Mouse (Mus musculus) heart, embryonic 15.5 days (tissue): ENCODE measurements around the gene Camta1. TPM values are rescaled to one million over a fixed set of nuclear protein-coding genes. Genes with fewer than 3 reads are reported as not detected.

ENCODE experiments used
- ATAC-seq: fragments of 200-750 bp; cut with Nextera tagmentation; replicated peaks from 2 replicates; pipeline ENCODE4 v1.8.0; 2017; ENCODE audit warnings: low read depth, moderate TSS enrichment; ENCODE audit not compliant: insufficient number of reproducible peaks, insufficient read depth, low FRiP score
- H3K27ac ChIP-seq: fragments of 300-500 bp; sonication (generic); 2 replicates; pipeline ENCODE4 v1.5.1; 2015; ENCODE audit warnings: mild to moderate bottlenecking, inconsistent platforms
- H3K27me3 ChIP-seq: fragments of 300-500 bp; sonication (generic); 2 replicates; pipeline ENCODE4 v1.6.1; 2015; ENCODE audit warnings: inconsistent platforms
- H3K36me3 ChIP-seq: fragments of 300-500 bp; sonication (generic); 2 replicates; pipeline ENCODE4 v1.6.1; 2015; ENCODE audit warnings: mild to moderate bottlenecking, inconsistent platforms
- H3K4me1 ChIP-seq: fragments of 300-500 bp; sonication (generic); replicated peaks from 2 replicates; pipeline ENCODE4 v1.6.1; 2015; ENCODE audit warnings: inconsistent platforms
- H3K4me2 ChIP-seq: fragments of 300-500 bp; sonication (generic); 2 replicates; pipeline ENCODE4 v1.6.1; 2015; ENCODE audit warnings: inconsistent platforms, mild to moderate bottlenecking, moderate library complexity
- H3K4me3 ChIP-seq: fragments of 300-500 bp; sonication (generic); 2 replicates; pipeline ENCODE4 v1.5.1; 2015; ENCODE audit warnings: mild to moderate bottlenecking, inconsistent platforms
- H3K9ac ChIP-seq: fragments of 300-500 bp; sonication (generic); 2 replicates; pipeline ENCODE4 v1.6.1; 2015; ENCODE audit warnings: mild to moderate bottlenecking, inconsistent platforms
- H3K9me3 ChIP-seq: fragments of 300-500 bp; sonication (generic); replicated peaks from 2 replicates; pipeline ENCODE4 v1.6.1; 2016; ENCODE audit warnings: inconsistent platforms
- WGBS: fragments of 180-500 bp; shearing (Covaris S2); methylation state at CpG from one replicate; pipeline ENCODE4 v1.1.7; 2015; ENCODE audit warnings: mixed read lengths; 5-methylcytosine and 5-hydroxymethylcytosine counted together
- polyA plus RNA-seq: library from polyadenylated mRNA; unstranded; fragments of >200 nt; fragmentation: Nextera tagmentation; extraction: Ambion mirVana; gene quantifications from 2 replicates; pipeline ENCODE4 v1.2.1, GENCODE M21; 2015

Camta1 gene
- polyA plus RNA-seq, 1 experiment from 2014 or later: 165 TPM

- no peak overlapping the region for H3K4me3 ChIP-seq
- no peak overlapping the region for H3K4me2 ChIP-seq
- peaks cover 10% of the 10 kb centered on the region; the same call in 1 of the 2 replicates for H3K36me3 ChIP-seq
- WGBS: 87% methylated on average over 13 of the region's 13 CpGs
- no peaks in the 10 kb centered on the region for H3K9me3 ChIP-seq
- H3K27ac ChIP-seq: no peak overlapping the region
- no peak overlapping the region for H3K9ac ChIP-seq
- no peaks in the 10 kb centered on the region for H3K4me1 ChIP-seq
- no peaks in the 10 kb centered on the region for H3K27me3 ChIP-seq
- no peak for ATAC-seq
These were observed 855.9 kb downstream of the Camta1 start for GRCm38 (mm10) chr4:151005656-151006318.

GRCm38 (mm10) chr4:151001397-151001796, 860.3 kb downstream of the Camta1 start:
- Histone ChIP-seq H3K36me3 (peaks cover 5% of the 10 kb centered on the region; the same call in 1 of the 2 replicates), H3K4me2 (no peak overlapping the region), H3K4me1 (no peaks in the 10 kb centered on the region), H3K4me3 (no peak overlapping the region), H3K9me3 (no peaks in the 10 kb centered on the region), H3K9ac (no peak overlapping the region), H3K27ac (no peak overlapping the region), H3K27me3 (no peaks in the 10 kb centered on the region)
- 60% methylated on average over 13 of the region's 13 CpGs for WGBS
- no peak for ATAC-seq

- no peak for ATAC-seq
- no peaks in the 10 kb centered on the region for H3K36me3 ChIP-seq
- H3K4me3 ChIP-seq: no peak overlapping the region
- H3K9ac ChIP-seq: no peak overlapping the region
- H3K4me1 ChIP-seq: no peaks in the 10 kb centered on the region
- no peaks in the 10 kb centered on the region for H3K27me3 ChIP-seq
- H3K9me3 ChIP-seq: no peaks in the 10 kb centered on the region
- no peak overlapping the region for H3K27ac ChIP-seq
- H3K4me2 ChIP-seq: no peak overlapping the region
- 88% methylated on average over 9 of the region's 9 CpGs for WGBS
These were observed 863.0 kb downstream of the Camta1 start for GRCm38 (mm10) chr4:150998626-150999025.

GRCm38 (mm10) chr4:150996797-150997196, 864.9 kb downstream of the Camta1 start, which contains the start of gene Uts2:
Uts2 (plus strand) TSS chr4:150997097.
- no peak within 1 kb of the TSS for H3K4me3 ChIP-seq
- H3K9ac ChIP-seq: no peak within 1 kb of the TSS
- H3K27me3 ChIP-seq: no peaks in the 10 kb centered on the region
- no peaks in the 10 kb centered on the region for H3K9me3 ChIP-seq
- WGBS: 79% methylated on average over 7 of the region's 7 CpGs
- H3K36me3 ChIP-seq: no peaks in the 10 kb centered on the region
- H3K4me1 ChIP-seq: no peaks in the 10 kb centered on the region
- no peak for ATAC-seq
- no peak within 1 kb of the TSS for H3K4me2 ChIP-seq
- H3K27ac ChIP-seq: no peak within 1 kb of the TSS

- Histone ChIP-seq H3K4me3 (no peak overlapping the region), H3K27me3 (no peaks in the 10 kb centered on the region), H3K4me1 (no peaks in the 10 kb centered on the region), H3K9me3 (no peaks in the 10 kb centered on the region), H3K4me2 (no peak overlapping the region), H3K36me3 (no peaks in the 10 kb centered on the region), H3K27ac (no peak overlapping the region), H3K9ac (no peak overlapping the region)
- WGBS: 45% methylated on average over 6 of the region's 6 CpGs
- no peak for ATAC-seq
These were observed 871.5 kb downstream of the Camta1 start for GRCm38 (mm10) chr4:150990148-150990547.

- WGBS: 82% methylated on average over 5 of the region's 5 CpGs
- Histone ChIP-seq H3K27ac (no peak overlapping the region), H3K36me3 (no peaks in the 10 kb centered on the region), H3K9me3 (no peaks in the 10 kb centered on the region), H3K4me2 (no peak overlapping the region), H3K4me1 (no peaks in the 10 kb centered on the region), H3K27me3 (no peaks in the 10 kb centered on the region), H3K4me3 (no peak overlapping the region), H3K9ac (no peak overlapping the region)
- ATAC-seq: no peak
These were observed 881.5 kb downstream of the Camta1 start for GRCm38 (mm10) chr4:150980153-150980552.

GRCm38 (mm10) chr4:150979455-150979854, 882.2 kb downstream of the Camta1 start:
- no peak overlapping the region for H3K4me2 ChIP-seq
- H3K9me3 ChIP-seq: no peaks in the 10 kb centered on the region
- 72% methylated on average over 9 of the region's 9 CpGs for WGBS
- H3K9ac ChIP-seq: no peak overlapping the region
- no peaks in the 10 kb centered on the region for H3K27me3 ChIP-seq
- no peak overlapping the region for H3K4me3 ChIP-seq
- no peaks in the 10 kb centered on the region for H3K36me3 ChIP-seq
- H3K27ac ChIP-seq: no peak overlapping the region
- ATAC-seq: no peak
- no peaks in the 10 kb centered on the region for H3K4me1 ChIP-seq

- Histone ChIP-seq H3K27me3 (no peaks in the 10 kb centered on the region), H3K27ac (no peak overlapping the region), H3K9me3 (no peaks in the 10 kb centered on the region), H3K9ac (no peak overlapping the region), H3K4me3 (no peak overlapping the region), H3K36me3 (no peaks in the 10 kb centered on the region), H3K4me1 (no peaks in the 10 kb centered on the region), H3K4me2 (no peak overlapping the region)
- no peak for ATAC-seq
- 83% methylated on average over 21 of the region's 21 CpGs for WGBS
These were observed 883.3 kb downstream of the Camta1 start for GRCm38 (mm10) chr4:150978156-150978910.

GRCm38 (mm10) chr4:150975145-150975544, 886.5 kb downstream of the Camta1 start:
- Histone ChIP-seq H3K4me3 (no peak overlapping the region), H3K4me1 (no peaks in the 10 kb centered on the region), H3K27me3 (no peaks in the 10 kb centered on the region), H3K4me2 (no peak overlapping the region), H3K9me3 (no peaks in the 10 kb centered on the region), H3K36me3 (no peaks in the 10 kb centered on the region), H3K27ac (no peak overlapping the region), H3K9ac (no peak overlapping the region)
- WGBS: 28% methylated on average over 1 of the region's 1 CpGs
- no peak for ATAC-seq

GRCm38 (mm10) chr4:150973264-150973663, 888.4 kb downstream of the Camta1 start:
- Histone ChIP-seq H3K36me3 (no peaks in the 10 kb centered on the region), H3K4me2 (no peak overlapping the region), H3K9ac (no peak overlapping the region), H3K27ac (no peak overlapping the region), H3K27me3 (no peaks in the 10 kb centered on the region), H3K9me3 (no peaks in the 10 kb centered on the region), H3K4me1 (no peaks in the 10 kb centered on the region), H3K4me3 (no peak overlapping the region)
- WGBS: 72% methylated on average over 8 of the region's 8 CpGs
- ATAC-seq: no peak

GRCm38 (mm10) chr4:150968956-150969355, 892.7 kb downstream of the Camta1 start:
- WGBS: 77% methylated on average over 8 of the region's 8 CpGs
- no peak overlapping the region for H3K4me3 ChIP-seq
- no peak for ATAC-seq
- H3K4me1 ChIP-seq: 0 out of 2 replicates have a peak, but pooled peaks cover 4% of the 10 kb centered on the region
- no peak overlapping the region for H3K4me2 ChIP-seq
- no peak overlapping the region for H3K9ac ChIP-seq
- H3K27me3 ChIP-seq: no peaks in the 10 kb centered on the region
- no peak overlapping the region for H3K27ac ChIP-seq
- no peaks in the 10 kb centered on the region for H3K9me3 ChIP-seq
- H3K36me3 ChIP-seq: no peaks in the 10 kb centered on the region
